Mouse (Mus musculus): ENCODE data around the gene Sar1a. TPM values are rescaled to one million over a fixed set of nuclear protein-coding genes. Genes with fewer than 3 reads are reported as not detected.

Gene Sar1a
- total RNA-seq (2021) = 100 to 1,000 TPM; 198 to 208 TPM
- long read RNA-seq, experiment 1, transcript Sar1a-201 (7 exons, 2,613 nt) = major isoform, 359 of 421 reads
- long read RNA-seq, experiment 1, partial matches to known transcripts = 14 of 421 reads
- long read RNA-seq, experiment 1, other reads (novel, unspliced or antisense) = 39 of 421 reads
- long read RNA-seq, experiment 2, transcript Sar1a-201 (7 exons, 2,613 nt) = major isoform, 78 of 95 reads
- long read RNA-seq, experiment 2, partial matches to known transcripts = 5 of 95 reads
- long read RNA-seq, experiment 2, other reads (novel, unspliced or antisense) = 11 of 95 reads

GRCm38 (mm10) chr10:61680015-61680913 lies at the start of gene Sar1a:
TSS of gene Sar1a (plus strand) at chr10:61680299.
- DNase-seq = peak; percentile 99

DNA sequence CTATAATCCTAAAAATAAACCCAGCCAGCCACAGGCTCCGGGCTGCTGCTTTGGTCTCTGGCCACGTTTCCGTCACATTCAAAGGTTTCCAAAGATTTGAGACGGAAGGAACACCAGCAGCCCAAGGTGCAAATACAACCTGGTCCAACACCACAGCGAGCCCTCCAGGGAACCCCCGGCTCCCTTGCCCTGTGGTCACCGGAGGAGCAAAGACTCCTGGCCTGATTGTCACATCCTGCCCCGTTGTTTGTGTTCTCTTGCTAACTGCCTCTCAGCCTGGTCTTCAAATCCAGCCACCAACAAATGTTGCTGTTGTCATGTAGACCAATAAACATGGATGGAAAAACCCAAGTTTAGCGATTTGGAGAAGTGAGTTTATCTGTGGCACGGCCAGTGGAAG lies 47.7 kb upstream of the Sar1a start:
- DNase-seq = no peak

DNA sequence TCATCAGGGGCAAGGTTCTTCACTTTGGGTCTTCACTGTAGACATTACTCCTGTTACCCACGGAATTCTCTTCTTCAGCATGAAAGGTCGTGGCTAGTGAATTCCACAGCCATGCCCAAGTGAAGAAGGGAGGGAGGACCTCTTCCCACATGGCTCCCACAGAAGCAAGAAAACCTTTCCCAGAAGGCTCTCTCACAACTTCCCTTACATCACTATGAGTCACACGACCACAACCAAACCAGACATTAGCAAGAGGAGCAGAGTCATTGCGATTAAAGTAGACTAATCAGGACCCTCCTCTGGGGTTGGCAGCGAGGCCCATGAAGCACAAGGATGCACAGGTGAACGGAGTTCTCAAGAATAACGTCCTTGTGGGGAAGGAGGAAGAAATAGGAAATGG lies 43.0 kb upstream of the Sar1a start:
- no peak for DNase-seq

DNA sequence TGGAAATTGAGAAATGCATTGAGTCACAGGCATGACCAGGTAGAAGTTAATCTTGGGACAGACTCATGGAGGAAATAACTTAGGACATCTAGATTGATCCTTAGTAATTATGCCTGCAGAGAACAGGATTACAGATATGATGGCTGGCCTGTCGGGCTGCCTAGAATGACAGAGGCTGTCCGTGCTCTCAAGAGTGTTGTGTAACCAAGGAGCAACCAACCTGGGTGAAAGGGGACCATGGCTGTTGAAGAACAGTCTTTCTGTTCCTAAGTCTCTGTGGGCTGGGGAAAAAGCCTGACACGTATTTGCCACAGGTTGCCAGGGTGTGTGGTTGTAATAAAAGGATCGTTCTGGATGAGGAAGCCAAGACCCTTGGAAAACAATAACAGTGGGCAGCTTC lies 39.7 kb upstream of the Sar1a start:
- DNase-seq = peak in 1 of 2 experiments; percentile 17

GRCm38 (mm10) chr10:61646557-61646956 lies 33.5 kb upstream of the Sar1a start:
- DNase-seq = no peak

GRCm38 (mm10) chr10:61647790-61648736 lies 32.0 kb upstream of the Sar1a start, which contains the start of gene Ppa1:
TSS of gene Ppa1 (plus strand) at chr10:61648552.
- DNase-seq = peak; percentile 92 to 94

DNA sequence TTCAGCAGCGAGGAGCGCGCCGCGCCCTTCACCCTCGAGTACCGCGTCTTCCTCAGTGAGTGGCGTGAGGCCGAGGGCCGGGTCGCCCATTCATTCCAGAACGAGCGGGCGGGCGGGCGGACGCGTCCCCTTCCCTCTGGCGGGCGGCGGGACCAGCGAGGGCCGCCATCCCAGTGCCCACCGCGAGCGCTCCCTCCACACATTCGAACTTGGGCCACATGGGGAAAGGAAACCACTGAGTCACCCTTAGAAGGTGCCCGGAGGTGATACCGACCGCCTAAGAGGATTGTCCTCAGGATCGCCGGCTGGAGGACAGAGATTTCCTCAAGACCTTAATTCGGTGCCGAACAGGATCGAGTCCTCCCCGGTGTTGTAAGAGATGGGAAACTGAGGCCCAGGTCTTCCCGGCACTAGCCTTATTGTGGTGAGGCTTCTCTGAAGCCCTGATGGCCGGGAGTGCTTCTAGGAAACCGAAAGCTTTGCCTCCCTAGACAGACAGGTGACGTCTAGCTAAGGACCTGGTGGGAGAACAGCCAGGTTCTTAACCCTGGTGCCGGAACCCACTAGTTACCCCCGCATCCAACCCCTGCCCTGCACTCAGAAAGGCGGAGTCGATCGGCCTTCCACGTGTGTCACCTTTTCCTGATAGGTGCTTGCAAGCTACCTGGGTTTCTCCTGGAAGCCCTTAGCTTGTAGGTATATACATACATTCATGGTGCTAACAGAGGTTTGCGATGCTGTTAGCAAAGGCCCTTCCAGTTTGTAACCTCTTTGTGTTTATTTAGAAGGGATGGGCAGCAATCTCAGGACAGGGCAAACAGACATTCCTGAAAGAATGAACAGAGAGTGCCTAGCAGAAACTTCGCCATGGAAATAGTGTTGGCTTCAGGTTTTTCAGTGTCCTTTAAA lies 31.1 kb upstream of the Sar1a start:
- no peak for DNase-seq

GRCm38 (mm10) chr10:61654105-61654504 lies 26.0 kb upstream of the Sar1a start:
- no peak for DNase-seq

DNA sequence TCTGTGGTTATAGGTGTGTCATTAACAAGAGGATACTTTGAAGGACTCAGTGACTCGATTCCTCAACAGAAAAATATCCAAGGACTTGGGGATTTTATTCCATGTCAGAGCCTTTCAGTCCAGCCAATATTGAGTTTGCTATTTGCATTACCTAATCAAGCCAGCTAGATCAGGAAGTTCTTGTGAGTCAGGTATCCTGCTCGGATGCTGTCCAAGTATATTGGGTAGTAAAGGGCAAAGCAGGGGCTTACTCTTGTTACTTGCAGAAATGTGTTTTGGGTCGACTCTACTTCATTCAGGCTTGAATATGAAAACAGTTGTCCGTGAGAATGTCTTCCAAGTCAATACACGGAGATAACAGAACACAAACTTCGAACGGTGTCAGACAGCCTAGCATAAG lies 25.4 kb upstream of the Sar1a start:
- DNase-seq = no peak

DNA sequence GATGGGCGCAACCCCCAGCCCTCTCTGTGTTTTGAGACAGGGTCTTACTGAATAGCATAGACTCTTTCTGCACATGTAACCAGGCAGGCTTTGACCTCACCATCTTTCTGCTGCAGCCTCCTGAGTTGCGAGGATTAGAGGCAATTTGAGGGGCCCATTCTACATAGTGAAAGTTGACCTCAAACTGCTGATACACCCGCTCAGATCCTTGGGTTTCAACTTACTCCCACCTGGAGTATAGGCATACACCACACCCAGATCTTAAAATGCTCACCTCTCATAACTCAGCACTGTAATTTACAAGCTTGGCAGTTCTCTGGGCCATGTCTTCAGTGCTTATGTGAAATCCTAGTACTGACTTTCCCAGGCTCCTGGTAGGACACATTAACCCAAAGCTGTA lies 24.9 kb upstream of the Sar1a start:
- no peak for DNase-seq

- no peak for DNase-seq
These were observed 22.9 kb upstream of the Sar1a start for GRCm38 (mm10) chr10:61656928-61657882.

GRCm38 (mm10) chr10:61657985-61658384 lies 22.1 kb upstream of the Sar1a start:
- DNase-seq = peak in 1 of 2 experiments; percentile 15

- DNase-seq = peak in 1 of 2 experiments; percentile 7
These were observed 18.2 kb upstream of the Sar1a start for GRCm38 (mm10) chr10:61661887-61662286.

DNA sequence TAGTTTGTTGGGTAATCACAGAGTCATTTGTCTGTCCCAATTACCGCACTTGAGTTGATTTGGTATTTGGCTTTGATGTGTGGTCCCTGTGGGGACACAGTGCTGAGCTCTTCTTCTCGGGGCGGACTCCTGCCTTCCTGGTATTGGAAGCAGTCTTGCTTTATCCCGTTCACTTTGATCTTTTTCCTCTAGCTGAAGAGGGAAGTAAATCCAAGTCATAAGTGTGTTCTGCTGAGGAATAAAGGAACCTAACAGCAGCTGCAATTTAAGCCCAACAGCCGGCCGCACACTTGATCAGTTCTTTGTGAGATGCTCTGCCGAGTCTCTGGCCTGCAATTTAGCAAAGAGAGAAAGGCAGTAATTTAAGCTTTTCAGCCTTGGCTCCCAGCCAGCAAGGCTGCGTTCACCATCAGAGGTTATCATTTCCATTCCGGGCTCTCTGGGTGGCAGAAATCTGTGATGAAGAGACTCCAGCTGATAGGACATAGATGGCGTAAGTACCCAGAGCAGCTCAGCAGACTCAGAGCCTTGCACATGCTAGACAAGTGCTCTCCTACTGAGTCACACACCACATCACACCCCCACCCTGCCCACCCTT lies 17.6 kb upstream of the Sar1a start:
- peak; percentile 50 to 62 for DNase-seq

DNA sequence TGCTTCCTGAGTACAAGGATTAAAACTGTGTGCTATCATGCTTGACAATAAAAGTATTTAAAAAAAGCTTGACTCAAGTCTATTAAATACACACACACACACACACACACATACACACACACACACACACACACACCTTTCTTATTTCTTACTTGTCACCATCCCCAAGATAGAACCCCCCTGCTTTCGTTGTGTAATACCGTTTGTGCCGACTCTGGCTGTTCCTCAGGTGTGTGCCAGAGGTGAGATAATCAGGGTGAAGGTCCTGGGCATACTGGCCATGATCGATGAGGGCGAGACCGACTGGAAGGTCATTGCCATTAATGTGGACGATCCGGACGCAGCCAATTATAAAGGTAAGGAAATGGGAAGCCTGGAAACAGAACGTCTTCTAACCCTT lies 15.0 kb upstream of the Sar1a start:
- DNase-seq = no peak

GRCm38 (mm10) chr10:61665651-61666050 lies 14.4 kb upstream of the Sar1a start:
- no peak for DNase-seq

- no peak for DNase-seq
These were observed 10.8 kb upstream of the Sar1a start for GRCm38 (mm10) chr10:61669289-61669688.

DNA sequence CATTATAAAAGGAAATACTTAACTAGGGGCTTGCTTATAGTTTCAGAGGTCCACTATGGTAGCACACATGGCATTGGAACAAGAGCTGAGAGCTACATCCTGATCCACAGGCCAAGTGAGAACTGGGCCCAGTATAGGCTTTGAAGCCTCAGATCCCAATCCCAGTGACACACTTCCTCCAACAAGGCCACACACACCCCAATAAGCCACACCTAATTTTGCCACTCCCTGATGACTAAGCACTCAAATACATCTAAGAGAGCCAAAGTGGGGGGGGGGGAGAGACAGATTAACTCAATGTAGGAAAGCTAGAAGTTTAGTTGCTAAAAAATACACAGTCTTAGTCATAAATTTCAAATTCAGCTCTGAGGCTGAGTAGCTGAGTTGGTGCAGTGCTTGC lies 10.2 kb upstream of the Sar1a start:
- no peak for DNase-seq

- no peak for DNase-seq
These were observed 9.3 kb upstream of the Sar1a start for GRCm38 (mm10) chr10:61670758-61671157.

All from adrenal gland, postnatal 36 days (tissue).